Mouse (Mus musculus): ENCODE data around the gene Pofut2. TPM values are rescaled to one million over a fixed set of nuclear protein-coding genes. Genes with fewer than 3 reads are reported as not detected.
A peak's percentile ranks its signal among the peaks of the same experiment; 100 is the strongest.

Gene Pofut2
- polyA plus RNA-seq (2016; fragmentation: Nextera tagmentation; extraction: Ambion mirVana), result 69.6 and 72.9 TPM in 2 replicates

GRCm38 (mm10) chr10:77258704-77259621 is at the start of gene Pofut2:
TSS of gene Pofut2 (plus strand) at chr10:77259218.
- no peaks in the 10 kb centered on the region for H3K9me3 ChIP-seq
- peaks cover 43% of the 10 kb centered on the region for H3K4me1 ChIP-seq
- DNase-seq (ENCODE audit: extremely low spot score, low spot score), result peak; percentile 96
- no peaks in the 10 kb centered on the region for H3K27me3 ChIP-seq (ENCODE audit: poor library complexity, severe bottlenecking)
- H3K36me3 ChIP-seq (replicated peaks), result peaks cover 36% of the 10 kb centered on the region
- under 1% methylated on average over 81 of the region's 81 CpGs for WGBS
- H3K4me3 ChIP-seq, result peak within 1 kb of the TSS; percentile 94
- peak within 1 kb of the TSS; percentile 94 for H3K27ac ChIP-seq

- no peak for DNase-seq (ENCODE audit: extremely low spot score, low spot score)
- Histone ChIP-seq H3K27me3 (ENCODE audit: poor library complexity, severe bottlenecking) (no peaks in the 10 kb centered on the region), H3K27ac (peak overlapping the region; percentile 60), H3K4me1 (peaks cover 49% of the 10 kb centered on the region), H3K36me3 (replicated peaks) (no peaks in the 10 kb centered on the region), H3K9me3 (no peaks in the 10 kb centered on the region), H3K4me3 (no peak overlapping the region)
- 60% methylated on average over 5 of the region's 5 CpGs for WGBS
These were observed 49.8 kb upstream of the Pofut2 start for GRCm38 (mm10) chr10:77209261-77209660.

GRCm38 (mm10) chr10:77210666-77211065 is 48.4 kb upstream of the Pofut2 start:
- 96% methylated on average over 3 of the region's 3 CpGs for WGBS
- peak overlapping the region; percentile 26; the same call in 1 of the 2 replicates for H3K27ac ChIP-seq
- no peak overlapping the region for H3K4me3 ChIP-seq
- no peaks in the 10 kb centered on the region for H3K36me3 ChIP-seq (replicated peaks)
- DNase-seq (ENCODE audit: extremely low spot score, low spot score), result no peak
- H3K27me3 ChIP-seq (ENCODE audit: poor library complexity, severe bottlenecking), result no peaks in the 10 kb centered on the region
- peaks cover 43% of the 10 kb centered on the region for H3K4me1 ChIP-seq
- no peaks in the 10 kb centered on the region for H3K9me3 ChIP-seq

- Histone ChIP-seq H3K36me3 (replicated peaks) (no peaks in the 10 kb centered on the region), H3K27ac (peak overlapping the region; percentile 26)
- 88% methylated on average over 11 of the region's 11 CpGs for WGBS
These were observed 47.9 kb upstream of the Pofut2 start for GRCm38 (mm10) chr10:77211116-77211570.

GRCm38 (mm10) chr10:77212354-77213120 is 46.5 kb upstream of the Pofut2 start:
- no peaks in the 10 kb centered on the region for H3K36me3 ChIP-seq (replicated peaks)
- DNase-seq (ENCODE audit: extremely low spot score, low spot score), result no peak
- H3K9me3 ChIP-seq, result no peaks in the 10 kb centered on the region
- no peaks in the 10 kb centered on the region for H3K27me3 ChIP-seq (ENCODE audit: poor library complexity, severe bottlenecking)
- WGBS, result 80% methylated on average over 6 of the region's 6 CpGs
- peaks cover 36% of the 10 kb centered on the region for H3K4me1 ChIP-seq
- no peak overlapping the region for H3K4me3 ChIP-seq
- H3K27ac ChIP-seq, result no peak overlapping the region; the same call in 1 of the 2 replicates

More at GRCm38 (mm10) chr10:77211116-77211570, 47.9 kb upstream of the Pofut2 start:
- no peaks in the 10 kb centered on the region for H3K27me3 ChIP-seq (ENCODE audit: poor library complexity, severe bottlenecking)
- H3K4me1 ChIP-seq, result peaks cover 47% of the 10 kb centered on the region
- no peak overlapping the region for H3K4me3 ChIP-seq
- no peak for DNase-seq (ENCODE audit: extremely low spot score, low spot score)
- H3K9me3 ChIP-seq, result no peaks in the 10 kb centered on the region

- Histone ChIP-seq H3K27me3 (ENCODE audit: poor library complexity, severe bottlenecking) (no peaks in the 10 kb centered on the region), H3K27ac (no peak overlapping the region), H3K4me1 (peaks cover 36% of the 10 kb centered on the region), H3K36me3 (replicated peaks) (no peaks in the 10 kb centered on the region), H3K4me3 (no peak overlapping the region), H3K9me3 (no peaks in the 10 kb centered on the region)
- WGBS, result 98% methylated on average over 5 of the region's 5 CpGs
- DNase-seq (ENCODE audit: extremely low spot score, low spot score), result no peak
These were observed 45.5 kb upstream of the Pofut2 start for GRCm38 (mm10) chr10:77213483-77213882.

GRCm38 (mm10) chr10:77214586-77214985 is 44.4 kb upstream of the Pofut2 start:
- Histone ChIP-seq H3K4me1 (peaks cover 27% of the 10 kb centered on the region), H3K4me3 (no peak overlapping the region), H3K27ac (no peak overlapping the region), H3K36me3 (replicated peaks) (no peaks in the 10 kb centered on the region), H3K9me3 (no peaks in the 10 kb centered on the region), H3K27me3 (ENCODE audit: poor library complexity, severe bottlenecking) (no peaks in the 10 kb centered on the region)
- WGBS, result 82% methylated on average over 8 of the region's 8 CpGs
- no peak for DNase-seq (ENCODE audit: extremely low spot score, low spot score)

- Histone ChIP-seq H3K27me3 (ENCODE audit: poor library complexity, severe bottlenecking) (no peaks in the 10 kb centered on the region), H3K4me3 (no peak overlapping the region), H3K27ac (peak overlapping the region; percentile 67), H3K9me3 (no peaks in the 10 kb centered on the region), H3K4me1 (peaks cover 27% of the 10 kb centered on the region), H3K36me3 (replicated peaks) (no peaks in the 10 kb centered on the region)
- DNase-seq (ENCODE audit: extremely low spot score, low spot score), result no peak
- 80% methylated on average over 4 of the region's 4 CpGs for WGBS
These were observed 43.4 kb upstream of the Pofut2 start for GRCm38 (mm10) chr10:77215641-77216040.

- H3K27ac ChIP-seq, result peak overlapping the region; percentile 67; the same call in 1 of the 2 replicates
- no peaks in the 10 kb centered on the region for H3K36me3 ChIP-seq (replicated peaks)
- 88% methylated on average over 2 of the region's 2 CpGs for WGBS
- no peak for DNase-seq (ENCODE audit: extremely low spot score, low spot score)
- no peak overlapping the region for H3K4me3 ChIP-seq
- H3K27me3 ChIP-seq (ENCODE audit: poor library complexity, severe bottlenecking), result no peaks in the 10 kb centered on the region
- peaks cover 26% of the 10 kb centered on the region for H3K4me1 ChIP-seq
- H3K9me3 ChIP-seq, result no peaks in the 10 kb centered on the region
These were observed 42.7 kb upstream of the Pofut2 start for GRCm38 (mm10) chr10:77216313-77216712.

GRCm38 (mm10) chr10:77217155-77217731 is 41.8 kb upstream of the Pofut2 start:
- Histone ChIP-seq H3K4me1 (peaks cover 18% of the 10 kb centered on the region), H3K4me3 (no peak overlapping the region), H3K27ac (peak overlapping the region; percentile 32; the same call in 1 of the 2 replicates), H3K9me3 (no peaks in the 10 kb centered on the region), H3K36me3 (replicated peaks) (no peaks in the 10 kb centered on the region), H3K27me3 (ENCODE audit: poor library complexity, severe bottlenecking) (no peaks in the 10 kb centered on the region)
- 85% methylated on average over 6 of the region's 6 CpGs for WGBS
- no peak for DNase-seq (ENCODE audit: extremely low spot score, low spot score)

- Histone ChIP-seq H3K27me3 (ENCODE audit: poor library complexity, severe bottlenecking) (no peaks in the 10 kb centered on the region), H3K4me1 (peaks cover 11% of the 10 kb centered on the region), H3K36me3 (replicated peaks) (no peaks in the 10 kb centered on the region), H3K9me3 (no peaks in the 10 kb centered on the region), H3K4me3 (no peak overlapping the region), H3K27ac (no peak overlapping the region)
- WGBS, result 93% methylated on average over 4 of the region's 4 CpGs
- DNase-seq (ENCODE audit: extremely low spot score, low spot score), result no peak
These were observed 41.0 kb upstream of the Pofut2 start for GRCm38 (mm10) chr10:77218059-77218458.

GRCm38 (mm10) chr10:77219411-77220025 is 39.5 kb upstream of the Pofut2 start:
- Histone ChIP-seq H3K27ac (no peak overlapping the region), H3K4me1 (peaks cover 11% of the 10 kb centered on the region), H3K4me3 (no peak overlapping the region), H3K27me3 (ENCODE audit: poor library complexity, severe bottlenecking) (no peaks in the 10 kb centered on the region), H3K36me3 (replicated peaks) (no peaks in the 10 kb centered on the region), H3K9me3 (no peaks in the 10 kb centered on the region)
- 91% methylated on average over 12 of the region's 12 CpGs for WGBS
- DNase-seq (ENCODE audit: extremely low spot score, low spot score), result no peak

Measured in forebrain, embryonic 10.5 days (tissue).